Mouse (Mus musculus): ENCODE results near the gene Btbd35f23.
"Not testable (repeated sequence)": the region's sequence is repeated elsewhere in the genome, so short reads cannot be mapped to it uniquely, and the experiment has no call there.

Gene Btbd35f23

GRCm38 (mm10) chrX:3076575-3076974, at the start of gene Btbd35f23:
TSS of gene Btbd35f23 (plus strand) at chrX:3076875.
- not testable (repeated sequence) for DNase-seq
